Mouse (Mus musculus) hindbrain, postnatal 0 days (tissue): ENCODE measurements around the gene Phf19. TPM values are rescaled to one million over a fixed set of nuclear protein-coding genes. Genes with fewer than 3 reads are reported as not detected.

ENCODE experiments used
- ATAC-seq: fragments of 200-750 bp; cut with Nextera tagmentation; 2 replicates; pipeline ENCODE4 v1.8.0; 2017; ENCODE audit warnings: mild to moderate bottlenecking, moderate TSS enrichment, moderate library complexity
- DNase-seq: peaks from one replicate; pipeline ENCODE4 v3.0.0-alpha.2; 2015; ENCODE audit warnings: low spot score
- H3K27ac ChIP-seq: fragments of 300-500 bp; sonication (generic); 2 replicates; pipeline ENCODE4 v1.5.1; 2014; ENCODE audit warnings: mild to moderate bottlenecking
- H3K27me3 ChIP-seq: fragments of 300-500 bp; sonication (generic); 2 replicates; pipeline ENCODE4 v1.6.1; 2014; ENCODE audit warnings: low read length, mixed read lengths; ENCODE audit not compliant: insufficient read depth
- H3K36me3 ChIP-seq: fragments of 300-500 bp; sonication (generic); 2 replicates; pipeline ENCODE4 v1.6.1; 2014; ENCODE audit warnings: low read length, mixed read lengths; ENCODE audit not compliant: insufficient read depth
- H3K4me1 ChIP-seq: fragments of 300-500 bp; sonication (generic); 2 replicates; pipeline ENCODE4 v1.6.1; 2014; ENCODE audit warnings: antibody characterized with exemption, low read length, mixed read lengths; ENCODE audit not compliant: insufficient read depth
- H3K4me2 ChIP-seq: fragments of 300-500 bp; sonication (generic); 2 replicates; pipeline ENCODE4 v1.6.1; 2014; ENCODE audit warnings: low read depth, mild to moderate bottlenecking, low read length, moderate library complexity, mixed read lengths
- H3K4me3 ChIP-seq: fragments of 300-500 bp; sonication (generic); 2 replicates; pipeline ENCODE4 v1.5.1; 2014; ENCODE audit warnings: low read length
- H3K9ac ChIP-seq: fragments of 300-500 bp; sonication (generic); replicated peaks from 2 replicates; pipeline ENCODE4 v1.6.1; 2014; ENCODE audit warnings: mild to moderate bottlenecking, low read length, moderate library complexity, mixed read lengths
- H3K9me3 ChIP-seq: fragments of 300-500 bp; sonication (generic); 2 replicates; pipeline ENCODE4 v1.6.1; 2016; ENCODE audit warnings: low read length, mixed read lengths
- CTCF ChIP-seq: IDR thresholded peaks from 2 replicates; pipeline ENCODE4 v1.5.1; 2016; ENCODE audit warnings: antibody characterized with exemption, control low read depth, low read depth
- WGBS: fragments of 180-500 bp; shearing (Covaris S2); extraction: QIAGEN DNeasy Blood & Tissue Kit; methylation state at CpG from one replicate; pipeline ENCODE4 v1.1.7; 2014; 5-methylcytosine and 5-hydroxymethylcytosine counted together
- polyA plus RNA-seq: library from polyadenylated mRNA; unstranded; fragments of >200 nt; fragmentation: Nextera tagmentation; extraction: Ambion mirVana; gene quantifications from 2 replicates; pipeline ENCODE4 v1.2.1, GENCODE M21; 2015
- total RNA-seq: library from RNA; depleted of rRNA; stranded (reverse); fragments of >200 nt; gene quantifications from 2 replicates; pipeline ENCODE4 v1.2.3, GENCODE M21; 2014

Phf19 gene
- total and polyA plus RNA-seq, 2 experiments from 2014 or later: 1.3 to 2.5 TPM

- H3K4me1 ChIP-seq: no peaks in the 10 kb centered on the region
- no peak overlapping the region for H3K27ac ChIP-seq
- no peak overlapping the region for H3K4me3 ChIP-seq
- H3K9me3 ChIP-seq: no peaks in the 10 kb centered on the region
- no peak for TF ChIP-seq CTCF
- DNase-seq: no peak
- H3K36me3 ChIP-seq: no peaks in the 10 kb centered on the region
- no peaks in the 10 kb centered on the region for H3K27me3 ChIP-seq
- 81% methylated on average over 3 of the region's 5 CpGs for whole genome bisulfite sequencing
- no peak overlapping the region for H3K4me2 ChIP-seq
- ATAC-seq: no peak
- no peak overlapping the region for H3K9ac ChIP-seq
Measured at GRCm38 (mm10) chr2:34960466-34960865, 46.6 kb upstream of the Phf19 start.

GRCm38 (mm10) chr2:34958582-34958981 lies 44.8 kb upstream of the Phf19 start:
- 90% methylated on average over 7 of the region's 7 CpGs for WGBS
- Histone ChIP-seq H3K27ac (no peak overlapping the region), H3K4me1 (no peaks in the 10 kb centered on the region), H3K27me3 (no peaks in the 10 kb centered on the region), H3K36me3 (no peaks in the 10 kb centered on the region), H3K4me3 (no peak overlapping the region), H3K9ac (no peak overlapping the region), H3K4me2 (no peak overlapping the region), H3K9me3 (no peaks in the 10 kb centered on the region)
- TF ChIP-seq CTCF: no peak
- ATAC-seq: no peak
- DNase-seq: no peak

GRCm38 (mm10) chr2:34958036-34958435 lies 44.2 kb upstream of the Phf19 start:
- H3K4me1 ChIP-seq: no peaks in the 10 kb centered on the region
- H3K9ac ChIP-seq: no peak overlapping the region
- H3K9me3 ChIP-seq: no peaks in the 10 kb centered on the region
- 86% methylated on average over 7 of the region's 7 CpGs for WGBS
- no peak overlapping the region for H3K4me3 ChIP-seq
- DNase-seq (no peak), ATAC-seq (no peak)
- H3K36me3 ChIP-seq: no peaks in the 10 kb centered on the region
- no peak for TF ChIP-seq CTCF
- H3K4me2 ChIP-seq: no peak overlapping the region
- H3K27ac ChIP-seq: no peak overlapping the region
- no peaks in the 10 kb centered on the region for H3K27me3 ChIP-seq

- no peak for DNase-seq
- no peaks in the 10 kb centered on the region for H3K36me3 ChIP-seq
- no peaks in the 10 kb centered on the region for H3K27me3 ChIP-seq
- no peak for ATAC-seq
- no peak overlapping the region for H3K27ac ChIP-seq
- TF ChIP-seq CTCF: no peak
- H3K9ac ChIP-seq: no peak overlapping the region
- no peaks in the 10 kb centered on the region for H3K4me1 ChIP-seq
- H3K4me3 ChIP-seq: no peak overlapping the region
- no peak overlapping the region for H3K4me2 ChIP-seq
- no peaks in the 10 kb centered on the region for H3K9me3 ChIP-seq
- WGBS: 80% methylated on average over 1 of the region's 1 CpGs
Measured at GRCm38 (mm10) chr2:34957405-34957804, 43.6 kb upstream of the Phf19 start.

GRCm38 (mm10) chr2:34956941-34957340 lies 43.1 kb upstream of the Phf19 start:
- ATAC-seq (no peak), DNase-seq (no peak)
- no peaks in the 10 kb centered on the region for H3K4me1 ChIP-seq
- no peak overlapping the region for H3K4me3 ChIP-seq
- no peak overlapping the region for H3K27ac ChIP-seq
- H3K9me3 ChIP-seq: no peaks in the 10 kb centered on the region
- no peak for TF ChIP-seq CTCF
- H3K36me3 ChIP-seq: no peaks in the 10 kb centered on the region
- no peak overlapping the region for H3K9ac ChIP-seq
- 61% methylated on average over 5 of the region's 5 CpGs for WGBS
- H3K4me2 ChIP-seq: no peak overlapping the region
- no peaks in the 10 kb centered on the region for H3K27me3 ChIP-seq

DNA sequence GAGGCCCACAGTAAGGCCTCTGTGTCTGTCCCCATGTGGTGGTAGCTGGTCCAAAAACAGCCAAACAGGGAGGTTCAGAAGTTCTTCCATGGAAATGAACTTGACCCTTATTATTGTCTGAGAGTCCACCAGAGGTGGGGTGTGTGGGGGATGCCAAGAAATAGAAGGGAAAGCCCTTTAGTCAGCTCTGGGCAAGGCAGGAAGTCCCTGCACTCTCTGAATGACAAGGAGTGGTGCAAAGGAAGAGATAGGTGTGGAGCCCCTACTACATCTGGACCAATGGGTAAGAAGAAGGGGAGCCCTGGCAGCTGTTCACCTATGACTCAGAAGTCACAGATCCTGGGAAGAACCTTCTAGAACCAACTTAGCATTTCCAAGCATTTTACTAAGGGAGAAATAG lies 40.5 kb upstream of the Phf19 start:
- no peaks in the 10 kb centered on the region for H3K27me3 ChIP-seq

GRCm38 (mm10) chr2:34953547-34954116 lies 39.8 kb upstream of the Phf19 start:
- Histone ChIP-seq H3K4me1 (no peaks in the 10 kb centered on the region), H3K4me2 (no peak overlapping the region), H3K27ac (no peak overlapping the region), H3K27me3 (no peaks in the 10 kb centered on the region), H3K36me3 (no peaks in the 10 kb centered on the region), H3K4me3 (no peak overlapping the region), H3K9ac (no peak overlapping the region), H3K9me3 (no peaks in the 10 kb centered on the region)
- WGBS: 83% methylated on average over 2 of the region's 2 CpGs
- ATAC-seq (no peak), DNase-seq (no peak)
- TF ChIP-seq CTCF: no peak

More for the DNA sequence above, 40.5 kb upstream of the Phf19 start:
- H3K36me3 ChIP-seq: no peaks in the 10 kb centered on the region
- H3K4me1 ChIP-seq: no peaks in the 10 kb centered on the region
- no peak for ATAC-seq
- no peaks in the 10 kb centered on the region for H3K9me3 ChIP-seq
- DNase-seq: no peak
- H3K4me2 ChIP-seq: no peak overlapping the region
- TF ChIP-seq CTCF: no peak
- H3K27ac ChIP-seq: no peak overlapping the region
- H3K4me3 ChIP-seq: no peak overlapping the region
- H3K9ac ChIP-seq: no peak overlapping the region
